Mouse (Mus musculus): ENCODE results near the gene Lpar5. TPM values are rescaled to one million over a fixed set of nuclear protein-coding genes. Genes with fewer than 3 reads are reported as not detected.

The Lpar5 gene
- polyA plus RNA-seq, 1 experiment = not detected

DNA sequence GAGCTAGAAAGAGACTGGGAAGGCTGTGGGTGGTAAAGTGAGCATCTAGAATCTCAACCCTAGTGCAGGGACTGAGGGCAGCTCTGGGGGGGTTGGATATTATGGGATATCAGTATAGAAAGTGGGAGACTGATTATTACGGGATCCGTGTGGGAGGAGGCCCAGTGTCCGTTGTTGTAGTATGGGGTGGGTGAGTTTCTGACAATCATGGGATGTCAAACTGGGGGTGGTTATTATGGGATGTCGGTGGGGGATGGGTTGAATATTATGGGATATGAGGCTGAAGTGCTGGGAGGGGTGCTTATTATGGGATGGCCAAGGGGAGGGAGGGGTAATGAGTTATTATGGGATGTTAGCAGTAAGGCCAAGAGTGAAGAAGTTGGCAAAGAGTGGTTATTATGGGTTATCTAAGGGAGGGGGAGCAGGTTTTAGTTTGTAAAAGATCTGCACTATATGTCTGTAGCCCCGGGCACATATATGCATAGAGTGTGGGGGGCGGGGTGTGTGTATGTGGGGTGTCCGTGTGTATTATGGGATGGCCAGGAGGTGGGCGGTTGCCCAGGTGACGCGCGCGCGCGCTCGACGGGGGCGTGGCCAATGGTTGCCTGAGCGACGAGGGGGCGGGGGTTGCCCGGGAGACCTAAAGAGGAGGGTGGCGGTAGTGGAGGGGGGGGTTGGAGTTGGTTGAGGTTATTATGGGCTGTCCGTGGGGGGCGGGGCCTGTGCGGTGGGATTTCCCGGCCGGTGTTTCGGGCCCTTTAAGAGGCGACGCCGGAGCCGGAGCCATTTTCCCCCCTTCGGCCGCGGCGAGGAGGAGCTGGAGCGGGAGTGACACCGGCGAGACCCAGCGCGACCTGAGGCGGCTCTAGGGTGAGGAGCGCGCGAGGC, 27.9 kb downstream of the Lpar5 start, which contains the start of gene Chd4:
Gene Chd4, plus strand, starts transcription at position 591 of the 888 bp plus-strand sequence.
- peak within 1 kb of the TSS; percentile 100 for H3K4me3 ChIP-seq (ENCODE audit: insufficient read depth, low read depth, low read length)
- H3K27ac ChIP-seq (replicated peaks; ENCODE audit: low read depth, low read length) = peak within 1 kb of the TSS; percentile 97
- peaks cover 19% of the 10 kb centered on the region for H3K4me1 ChIP-seq (ENCODE audit: control insufficient read depth, insufficient read depth, insufficient read length, low read length)

DNA sequence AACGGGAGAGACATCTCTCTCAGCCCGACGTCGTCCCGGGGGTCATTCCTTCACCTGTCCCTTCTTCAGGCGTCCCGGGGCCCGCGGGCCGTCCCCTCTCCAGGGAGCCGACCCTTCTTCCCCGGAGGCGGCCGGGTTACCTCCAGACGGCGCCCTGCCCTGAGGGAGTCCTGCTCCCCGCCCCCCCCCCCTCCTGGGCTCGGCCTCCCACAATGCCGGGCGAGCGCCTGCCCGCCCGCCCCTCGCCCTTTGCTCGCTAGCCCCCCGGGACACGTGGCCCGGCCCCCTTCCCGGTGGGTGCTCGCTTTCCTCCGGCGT, 28.5 kb downstream of the Lpar5 start:
- Histone ChIP-seq H3K27ac (replicated peaks; ENCODE audit: low read depth, low read length) (peak overlapping the region; percentile 97), H3K4me3 (ENCODE audit: insufficient read depth, low read depth, low read length) (peak overlapping the region; percentile 100), H3K4me1 (ENCODE audit: control insufficient read depth, insufficient read depth, insufficient read length, low read length) (peaks cover 19% of the 10 kb centered on the region)

DNA sequence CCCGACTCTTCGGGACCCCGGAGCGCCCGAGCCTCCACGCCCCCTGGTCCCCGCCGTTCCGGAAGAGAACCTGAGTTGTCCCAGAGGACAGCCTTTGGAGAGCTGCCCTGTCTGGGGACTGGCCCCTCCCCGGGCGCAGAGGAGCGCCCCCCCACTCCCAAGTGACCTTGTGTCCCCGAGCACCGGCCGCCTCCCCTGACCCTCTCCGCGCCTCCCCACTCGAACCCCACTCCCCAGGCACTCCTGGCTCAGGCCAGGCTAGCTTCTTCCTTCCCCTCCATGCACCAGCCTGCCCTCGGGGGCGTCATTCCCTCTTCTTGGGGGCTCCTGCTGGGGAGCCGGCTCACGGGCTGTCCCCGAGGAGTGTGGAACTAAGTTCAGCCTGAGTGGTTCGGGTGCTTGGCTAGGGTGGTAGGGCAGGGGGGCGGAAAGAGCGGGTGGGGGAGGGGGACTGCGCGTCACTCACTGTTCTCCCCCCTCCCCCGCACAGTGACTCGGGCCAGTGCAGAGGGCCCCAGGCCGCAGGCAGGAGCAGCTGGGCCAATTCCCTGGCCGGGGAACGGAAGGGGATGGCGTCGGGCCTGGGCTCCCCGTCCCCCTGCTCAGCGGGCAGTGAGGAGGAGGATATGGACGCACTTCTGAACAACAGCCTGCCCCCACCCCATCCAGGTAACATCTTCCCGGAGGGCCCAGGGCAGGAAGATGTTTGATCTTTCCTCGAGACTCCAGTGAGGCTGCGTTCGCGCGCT, 29.1 kb downstream of the Lpar5 start:
- Histone ChIP-seq H3K4me3 (ENCODE audit: insufficient read depth, low read depth, low read length) (peak overlapping the region; percentile 100), H3K27ac (replicated peaks; ENCODE audit: low read depth, low read length) (peak overlapping the region; percentile 82), H3K4me1 (ENCODE audit: control insufficient read depth, insufficient read depth, insufficient read length, low read length) (peaks cover 19% of the 10 kb centered on the region)

DNA sequence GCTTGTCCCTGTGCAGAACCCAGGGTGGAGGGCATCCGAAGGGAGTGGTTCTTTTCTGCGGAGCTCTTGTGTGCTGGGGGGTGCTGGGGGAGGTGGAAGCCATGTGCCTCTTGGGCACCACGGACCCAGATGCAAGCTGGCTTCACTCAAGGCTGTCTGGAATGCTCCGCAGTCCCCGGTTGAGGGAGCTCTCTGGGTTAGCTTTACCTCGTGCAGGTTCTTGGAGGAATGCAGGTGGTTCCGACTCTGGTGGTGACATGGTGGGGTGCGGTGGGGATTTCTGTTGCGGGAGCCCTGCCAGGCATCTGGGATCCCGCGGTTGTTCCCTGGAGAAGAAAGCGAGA, 29.6 kb downstream of the Lpar5 start:
- H3K27ac ChIP-seq (replicated peaks; ENCODE audit: low read depth, low read length) = peak overlapping the region; percentile 58
- H3K4me1 ChIP-seq (ENCODE audit: control insufficient read depth, insufficient read depth, insufficient read length, low read length) = peaks cover 19% of the 10 kb centered on the region
- peak overlapping the region; percentile 100 for H3K4me3 ChIP-seq (ENCODE audit: insufficient read depth, low read depth, low read length)

DNA sequence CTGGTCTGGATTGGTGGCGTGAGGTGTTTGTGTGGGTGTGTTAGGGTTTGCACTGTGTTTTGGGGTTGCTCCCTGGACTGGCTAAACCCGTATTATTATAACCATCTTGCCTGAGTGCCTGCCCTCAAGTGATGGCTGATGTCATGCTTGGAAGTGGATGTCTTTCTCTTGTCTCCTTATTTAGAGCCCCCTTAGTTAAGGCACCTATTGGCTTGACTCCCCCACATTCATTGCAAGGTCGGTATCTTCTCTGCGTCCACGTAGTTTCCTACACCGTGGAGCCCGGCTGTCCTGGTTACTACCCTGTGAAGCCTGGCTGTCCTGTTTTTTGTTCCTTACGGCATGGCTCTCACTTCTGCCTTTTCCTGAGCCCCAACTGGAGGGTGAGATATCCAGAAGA, 30.2 kb downstream of the Lpar5 start:
- H3K4me1 ChIP-seq (ENCODE audit: control insufficient read depth, insufficient read depth, insufficient read length, low read length) = peaks cover 19% of the 10 kb centered on the region
- H3K4me3 ChIP-seq (ENCODE audit: insufficient read depth, low read depth, low read length) = peak overlapping the region; percentile 100
- peak overlapping the region; percentile 58 for H3K27ac ChIP-seq (replicated peaks; ENCODE audit: low read depth, low read length)

DNA sequence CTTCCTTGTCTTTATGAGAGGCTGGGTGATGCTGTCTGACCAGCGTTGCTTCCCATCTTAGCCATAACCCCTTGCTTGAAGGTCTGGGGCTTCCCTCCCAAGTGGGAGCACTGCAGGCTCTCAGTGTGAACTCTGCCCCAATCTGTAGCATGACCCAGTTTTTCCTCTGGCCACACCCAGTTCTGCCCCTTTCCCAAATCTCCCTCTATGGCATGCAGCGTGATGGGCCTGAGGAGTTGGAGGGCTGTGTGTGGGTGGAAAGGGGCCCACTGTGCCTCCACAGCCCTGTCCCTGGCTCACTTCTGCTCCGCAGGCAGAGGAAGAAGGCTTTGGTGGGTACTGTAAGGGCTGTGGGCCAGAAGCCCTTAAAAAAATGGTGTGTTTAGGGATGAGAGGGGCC, 30.8 kb downstream of the Lpar5 start:
- peak overlapping the region; percentile 100 for H3K4me3 ChIP-seq (ENCODE audit: insufficient read depth, low read depth, low read length)
- H3K27ac ChIP-seq (replicated peaks; ENCODE audit: low read depth, low read length) = peak overlapping the region; percentile 58
- peaks cover 19% of the 10 kb centered on the region for H3K4me1 ChIP-seq (ENCODE audit: control insufficient read depth, insufficient read depth, insufficient read length, low read length)

DNA sequence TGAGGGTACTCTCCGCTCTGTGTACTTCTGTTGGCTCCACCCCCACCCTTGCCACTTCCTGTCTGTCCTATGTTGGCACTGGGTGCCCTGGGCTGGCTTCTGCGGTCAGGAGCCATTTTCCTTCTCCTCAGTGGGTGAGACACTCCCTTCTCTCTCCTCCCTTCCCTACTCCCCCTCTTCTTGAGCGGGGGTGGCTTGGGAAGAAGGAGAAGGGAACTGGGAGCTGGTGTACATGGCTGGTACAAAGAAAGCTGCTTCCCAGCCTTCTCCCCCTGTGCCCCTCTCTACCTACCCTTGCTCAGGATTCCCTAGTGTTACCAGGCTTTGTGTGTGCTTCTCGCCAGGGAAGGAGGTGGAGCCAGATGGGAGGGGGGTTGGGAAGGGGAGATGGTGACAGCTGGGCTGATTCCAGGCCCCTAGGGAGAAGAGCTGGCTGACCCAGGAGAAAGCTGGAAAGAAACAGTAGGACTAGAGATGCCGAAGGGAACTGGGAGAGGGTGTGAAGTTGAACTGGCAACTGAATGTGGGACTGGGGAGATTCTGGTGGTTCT, 31.8 kb downstream of the Lpar5 start:
- peaks cover 19% of the 10 kb centered on the region for H3K4me1 ChIP-seq (ENCODE audit: control insufficient read depth, insufficient read depth, insufficient read length, low read length)
- peak overlapping the region; percentile 31 for H3K4me3 ChIP-seq (ENCODE audit: insufficient read depth, low read depth, low read length)
- peak overlapping the region; percentile 58 for H3K27ac ChIP-seq (replicated peaks; ENCODE audit: low read depth, low read length)

DNA sequence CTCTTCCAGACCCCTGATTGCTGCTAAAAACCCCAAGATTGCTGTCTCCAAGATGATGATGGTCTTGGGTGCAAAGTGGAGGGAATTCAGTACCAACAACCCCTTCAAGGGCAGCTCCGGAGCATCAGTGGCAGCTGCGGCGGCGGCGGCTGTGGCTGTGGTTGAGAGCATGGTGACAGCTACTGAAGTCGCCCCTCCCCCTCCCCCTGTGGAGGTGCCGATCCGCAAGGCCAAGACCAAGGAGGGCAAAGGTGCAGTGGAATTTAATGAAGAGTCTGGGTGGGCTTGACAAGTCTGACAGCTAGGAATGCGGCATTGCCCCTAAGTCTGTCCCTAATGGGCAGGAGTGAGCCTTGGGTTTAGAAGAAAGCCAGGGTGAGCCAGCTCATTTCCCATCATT, 33.7 kb downstream of the Lpar5 start:
- peaks cover 19% of the 10 kb centered on the region for H3K4me1 ChIP-seq (ENCODE audit: control insufficient read depth, insufficient read depth, insufficient read length, low read length)
- no peak overlapping the region for H3K27ac ChIP-seq (replicated peaks; ENCODE audit: low read depth, low read length)
- H3K4me3 ChIP-seq (ENCODE audit: insufficient read depth, low read depth, low read length) = no peak overlapping the region

DNA sequence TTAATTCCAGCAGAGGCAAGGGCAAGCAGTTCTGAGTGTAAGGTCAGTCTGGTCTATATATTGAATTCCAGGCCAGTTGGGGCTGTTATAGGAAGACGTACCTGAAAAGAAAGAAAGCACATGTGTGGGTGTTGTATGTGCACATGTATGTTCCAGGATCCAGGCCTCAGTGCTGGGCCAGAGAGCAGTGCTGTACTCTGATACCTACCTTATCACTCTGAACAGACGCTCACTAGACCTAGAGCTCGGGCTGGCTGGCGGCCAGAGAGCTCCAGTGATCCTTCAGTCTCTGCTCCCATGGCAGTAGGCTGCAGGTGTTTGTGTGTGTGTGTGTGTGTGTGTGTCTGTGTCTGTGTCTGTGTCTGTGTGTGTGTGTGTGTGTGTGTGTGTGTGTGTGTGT, 36.5 kb downstream of the Lpar5 start:
- H3K4me3 ChIP-seq (ENCODE audit: insufficient read depth, low read depth, low read length) = no peak overlapping the region
- no peak overlapping the region for H3K27ac ChIP-seq (replicated peaks; ENCODE audit: low read depth, low read length)
- H3K4me1 ChIP-seq (ENCODE audit: control insufficient read depth, insufficient read depth, insufficient read length, low read length) = peaks cover 9% of the 10 kb centered on the region

DNA sequence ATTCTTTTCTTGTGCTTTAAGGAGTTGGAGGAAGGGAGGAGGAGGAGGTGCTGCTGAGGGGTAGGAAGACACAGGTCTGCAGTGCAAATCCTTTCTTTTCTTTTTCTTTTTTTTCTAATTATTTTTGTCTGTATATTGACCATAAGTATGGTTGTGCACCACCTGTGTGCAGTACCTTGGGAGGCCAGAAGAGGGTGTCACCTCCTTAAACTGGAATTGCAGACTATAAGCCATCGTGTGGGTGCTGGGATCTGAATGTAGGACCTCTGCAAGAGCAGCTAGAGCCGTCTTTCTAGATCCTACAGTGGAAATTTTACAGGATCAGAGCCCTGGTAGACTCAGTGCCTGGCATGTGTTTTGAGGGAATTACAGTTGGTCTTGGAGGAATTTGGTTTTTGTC, 40.0 kb downstream of the Lpar5 start:
- H3K4me1 ChIP-seq (ENCODE audit: control insufficient read depth, insufficient read depth, insufficient read length, low read length) = no peaks in the 10 kb centered on the region
- no peak overlapping the region for H3K27ac ChIP-seq (replicated peaks; ENCODE audit: low read depth, low read length)
- no peak overlapping the region for H3K4me3 ChIP-seq (ENCODE audit: insufficient read depth, low read depth, low read length)

DNA sequence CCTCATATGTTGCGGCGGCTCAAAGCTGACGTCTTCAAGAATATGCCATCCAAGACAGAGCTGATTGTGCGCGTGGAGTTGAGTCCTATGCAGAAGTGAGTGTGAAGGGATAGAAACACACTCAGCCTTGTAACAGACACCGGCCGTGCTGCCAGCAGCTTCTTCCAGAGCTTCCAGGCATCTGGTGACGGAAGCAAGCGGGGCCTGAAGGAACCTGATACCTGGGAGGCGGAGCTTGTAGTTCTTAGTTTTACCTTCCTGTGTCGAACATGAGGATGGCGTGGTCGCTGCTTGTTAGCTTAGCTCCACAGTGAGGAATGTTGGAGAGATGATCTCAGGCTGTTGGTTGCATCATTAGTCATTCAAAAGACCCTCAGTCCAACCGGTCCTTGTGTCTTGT, 41.7 kb downstream of the Lpar5 start:
- Histone ChIP-seq H3K4me3 (ENCODE audit: insufficient read depth, low read depth, low read length) (no peak overlapping the region), H3K4me1 (ENCODE audit: control insufficient read depth, insufficient read depth, insufficient read length, low read length) (no peaks in the 10 kb centered on the region), H3K27ac (replicated peaks; ENCODE audit: low read depth, low read length) (no peak overlapping the region)

DNA sequence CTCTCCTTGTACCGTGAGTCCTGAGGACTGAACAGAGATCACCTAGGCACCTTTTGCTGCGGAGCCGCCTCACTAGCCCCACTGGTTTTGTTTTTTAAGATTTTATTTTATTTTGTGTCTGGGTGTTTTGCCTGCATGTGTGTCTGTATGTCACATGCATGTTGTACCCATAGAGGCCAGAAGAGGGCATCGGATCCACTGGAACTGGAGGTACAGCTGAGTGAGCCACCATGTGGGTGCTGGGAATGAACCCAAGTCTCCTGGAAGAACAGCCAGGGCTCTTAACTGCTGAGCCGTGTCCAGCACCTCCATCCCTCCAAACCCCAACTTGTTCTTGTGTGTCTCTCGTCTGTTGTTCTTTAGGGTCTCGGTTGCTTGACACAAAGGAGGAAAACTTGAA, 43.2 kb downstream of the Lpar5 start:
- Histone ChIP-seq H3K27ac (replicated peaks; ENCODE audit: low read depth, low read length) (no peak overlapping the region), H3K4me3 (ENCODE audit: insufficient read depth, low read depth, low read length) (no peak overlapping the region), H3K4me1 (ENCODE audit: control insufficient read depth, insufficient read depth, insufficient read length, low read length) (no peaks in the 10 kb centered on the region)

DNA sequence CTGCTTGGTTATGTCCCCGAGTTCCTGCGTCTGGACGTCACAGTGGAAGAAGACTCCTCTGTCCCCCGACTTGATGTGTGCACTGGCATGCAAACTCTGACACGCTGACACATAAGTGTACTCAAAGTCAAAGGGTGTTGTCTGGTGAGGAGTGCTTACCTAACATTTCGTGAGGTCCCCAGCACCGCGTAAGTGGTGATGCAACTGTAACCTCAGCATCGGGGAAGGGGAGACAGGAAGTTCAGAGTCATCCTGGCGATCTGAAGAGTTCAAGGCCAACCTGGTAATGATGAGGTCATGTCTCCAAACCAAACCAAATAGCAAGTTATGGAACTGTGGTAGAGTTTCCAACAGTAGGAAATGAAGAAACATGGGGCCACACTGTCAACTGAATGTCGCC, 44.8 kb downstream of the Lpar5 start:
- no peak overlapping the region for H3K27ac ChIP-seq (replicated peaks; ENCODE audit: low read depth, low read length)

DNA sequence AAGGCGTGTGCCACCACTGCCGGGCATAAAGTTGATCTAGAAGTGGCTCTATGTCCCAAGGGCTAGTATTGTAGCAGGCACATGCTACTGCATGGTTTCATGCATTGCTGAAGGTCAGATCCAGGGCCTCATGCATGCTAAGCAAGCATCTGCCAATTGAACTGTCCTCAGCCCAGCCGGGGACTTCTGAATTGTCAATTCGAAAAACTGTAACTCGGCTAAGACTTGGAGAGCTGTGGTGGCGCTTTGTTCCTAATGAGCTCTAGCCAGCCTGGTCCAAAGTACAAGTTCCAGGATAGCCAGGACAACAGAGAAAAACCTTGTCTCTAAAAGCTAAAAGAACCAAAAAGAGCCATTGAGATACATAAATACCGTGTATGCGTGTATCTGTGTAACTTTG, 51.7 kb downstream of the Lpar5 start:
- no peak overlapping the region for H3K4me3 ChIP-seq (ENCODE audit: insufficient read depth, low read depth, low read length)
- no peaks in the 10 kb centered on the region for H3K4me1 ChIP-seq (ENCODE audit: control insufficient read depth, insufficient read depth, insufficient read length, low read length)
- no peak overlapping the region for H3K27ac ChIP-seq (replicated peaks; ENCODE audit: low read depth, low read length)

More for the DNA sequence above, 44.8 kb downstream of the Lpar5 start:
- Histone ChIP-seq H3K4me3 (ENCODE audit: insufficient read depth, low read depth, low read length) (no peak overlapping the region), H3K4me1 (ENCODE audit: control insufficient read depth, insufficient read depth, insufficient read length, low read length) (no peaks in the 10 kb centered on the region)

DNA sequence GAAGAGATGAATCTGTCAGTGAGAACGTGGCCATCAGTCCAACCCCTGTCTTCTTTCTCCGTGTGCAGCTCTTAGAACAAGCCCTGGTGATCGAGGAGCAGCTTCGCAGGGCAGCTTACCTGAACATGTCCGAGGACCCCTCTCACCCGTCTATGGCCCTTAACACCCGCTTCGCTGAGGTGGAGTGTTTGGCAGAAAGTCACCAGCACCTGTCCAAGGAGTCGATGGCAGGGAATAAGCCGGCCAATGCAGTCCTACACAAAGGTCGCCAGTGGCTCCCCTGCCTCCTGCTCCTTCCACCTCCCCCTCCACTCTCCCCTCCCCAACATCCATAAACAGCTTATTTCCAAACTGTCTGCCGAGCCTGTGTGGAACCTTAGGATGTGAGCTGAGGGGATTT, 61.0 kb downstream of the Lpar5 start:
- Histone ChIP-seq H3K4me1 (ENCODE audit: control insufficient read depth, insufficient read depth, insufficient read length, low read length) (peaks cover 4% of the 10 kb centered on the region; the same call in 1 of the 2 replicates), H3K4me3 (ENCODE audit: insufficient read depth, low read depth, low read length) (no peak overlapping the region), H3K27ac (replicated peaks; ENCODE audit: low read depth, low read length) (no peak overlapping the region)
